Mouse (Mus musculus): ENCODE results near the gene Tcl1b2. TPM values are rescaled to one million over a fixed set of nuclear protein-coding genes. Genes with fewer than 3 reads are reported as not detected.
"Not testable (repeated sequence)": the region's sequence is repeated elsewhere in the genome, so short reads cannot be mapped to it uniquely, and the experiment has no call there.

Tcl1b2 gene
- polyA plus RNA-seq, 1 experiment from 2014 or later: not detected

DNA sequence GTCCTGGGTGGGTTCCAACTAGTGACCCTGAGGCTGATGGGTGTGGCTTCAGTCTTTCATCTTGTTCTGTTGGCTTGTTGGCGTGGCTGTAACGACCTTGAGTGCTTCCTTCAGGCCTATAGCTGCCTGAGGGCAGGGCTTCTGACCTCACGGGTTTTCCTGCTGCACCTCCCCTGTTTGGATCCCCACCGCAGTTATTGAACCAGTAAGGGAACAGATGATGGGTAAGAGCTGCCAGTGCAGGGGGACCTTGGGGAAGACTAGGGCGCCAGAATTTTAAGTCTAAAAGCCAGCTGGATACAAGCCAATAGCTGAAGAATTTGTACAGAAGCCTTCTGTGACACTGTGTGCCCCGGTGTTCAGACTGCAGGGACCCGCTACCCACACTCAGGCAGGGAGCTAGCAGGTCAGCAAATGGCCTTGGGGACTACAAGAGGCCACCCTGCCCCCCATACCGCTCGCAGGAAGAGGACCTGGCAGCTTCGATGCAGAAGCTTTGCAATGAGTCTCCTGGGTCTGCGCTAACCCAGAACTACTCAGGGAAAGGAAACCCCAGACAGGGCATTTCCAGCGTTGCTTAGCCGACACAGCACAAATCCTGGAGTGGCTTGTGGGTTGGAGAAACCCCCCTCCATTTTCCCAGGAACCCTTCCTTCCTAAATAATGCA lies 33.4 kb upstream of the Tcl1b2 start:
- ATAC-seq (replicated peaks; ENCODE audit: insufficient number of reproducible peaks, low FRiP score, low TSS enrichment, low read depth) (no peak), DNase-seq (ENCODE audit: low spot score) (no peak)
- Histone ChIP-seq H3K27ac (replicated peaks; ENCODE audit: low read depth, low read length) (no peak overlapping the region), H3K4me2 (ENCODE audit: low read depth, low read length) (no peak overlapping the region), H3K9me3 (replicated peaks; ENCODE audit: control insufficient read depth, low read length) (no peaks in the 10 kb centered on the region), H3K4me3 (ENCODE audit: low read depth, low read length) (no peak overlapping the region), H3K4me1 (ENCODE audit: control insufficient read depth, insufficient read depth, low read length) (no peaks in the 10 kb centered on the region), H3K36me3 (replicated peaks; ENCODE audit: control insufficient read depth, insufficient read depth, low read depth, low read length) (no peaks in the 10 kb centered on the region), H3K27me3 (ENCODE audit: control insufficient read depth, insufficient read depth, low read length) (no peaks in the 10 kb centered on the region), H3K9ac (replicated peaks; ENCODE audit: low read length) (no peak overlapping the region)
- 41% methylated on average over 13 of the region's 13 CpGs for WGBS

GRCm38 (mm10) chr12:105116648-105117047 lies 29.2 kb upstream of the Tcl1b2 start:
- H3K9ac ChIP-seq (replicated peaks; ENCODE audit: low read length): no peak overlapping the region
- H3K36me3 ChIP-seq (replicated peaks; ENCODE audit: control insufficient read depth, insufficient read depth, low read depth, low read length): no peaks in the 10 kb centered on the region
- no peaks in the 10 kb centered on the region for H3K9me3 ChIP-seq (replicated peaks; ENCODE audit: control insufficient read depth, low read length)
- no peaks in the 10 kb centered on the region for H3K4me1 ChIP-seq (ENCODE audit: control insufficient read depth, insufficient read depth, low read length)
- no peak overlapping the region for H3K4me3 ChIP-seq (ENCODE audit: low read depth, low read length)
- ATAC-seq (replicated peaks; ENCODE audit: insufficient number of reproducible peaks, low FRiP score, low TSS enrichment, low read depth) (no peak), DNase-seq (ENCODE audit: low spot score) (no peak)
- H3K27me3 ChIP-seq (ENCODE audit: control insufficient read depth, insufficient read depth, low read length): no peaks in the 10 kb centered on the region
- 92% methylated on average over 1 of the region's 1 CpGs for WGBS
- no peak overlapping the region for H3K27ac ChIP-seq (replicated peaks; ENCODE audit: low read depth, low read length)
- no peak overlapping the region for H3K4me2 ChIP-seq (ENCODE audit: low read depth, low read length)

DNA sequence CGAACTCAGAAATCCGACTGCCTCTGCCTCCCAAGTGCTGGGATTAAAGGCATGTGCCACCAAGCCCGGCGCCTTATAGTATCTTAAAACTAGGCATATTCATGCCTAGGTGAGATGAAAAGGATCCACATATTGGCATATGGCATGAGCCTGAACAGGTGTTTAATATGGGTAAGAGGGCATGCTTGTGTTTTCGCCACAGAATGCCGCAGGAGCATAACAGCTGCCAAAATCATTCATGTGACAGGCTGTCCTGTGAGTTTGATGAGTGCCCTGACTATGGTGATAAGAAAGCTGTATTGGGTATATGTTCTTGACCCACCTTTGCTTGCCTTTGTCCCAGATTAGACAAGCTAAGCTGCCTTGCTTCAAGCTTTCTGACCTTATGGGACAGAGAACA lies 20.5 kb upstream of the Tcl1b2 start:
- Histone ChIP-seq H3K4me3 (ENCODE audit: low read depth, low read length) (no peak overlapping the region), H3K27me3 (ENCODE audit: control insufficient read depth, insufficient read depth, low read length) (no peaks in the 10 kb centered on the region), H3K36me3 (replicated peaks; ENCODE audit: control insufficient read depth, insufficient read depth, low read depth, low read length) (no peaks in the 10 kb centered on the region), H3K4me1 (ENCODE audit: control insufficient read depth, insufficient read depth, low read length) (no peaks in the 10 kb centered on the region), H3K9me3 (replicated peaks; ENCODE audit: control insufficient read depth, low read length) (no peaks in the 10 kb centered on the region), H3K27ac (replicated peaks; ENCODE audit: low read depth, low read length) (no peak overlapping the region), H3K9ac (replicated peaks; ENCODE audit: low read length) (no peak overlapping the region), H3K4me2 (ENCODE audit: low read depth, low read length) (no peak overlapping the region)
- ATAC-seq (replicated peaks; ENCODE audit: insufficient number of reproducible peaks, low FRiP score, low TSS enrichment, low read depth): no peak
- DNase-seq (ENCODE audit: low spot score): no peak
- WGBS: 84% methylated on average over 6 of the region's 6 CpGs

DNA sequence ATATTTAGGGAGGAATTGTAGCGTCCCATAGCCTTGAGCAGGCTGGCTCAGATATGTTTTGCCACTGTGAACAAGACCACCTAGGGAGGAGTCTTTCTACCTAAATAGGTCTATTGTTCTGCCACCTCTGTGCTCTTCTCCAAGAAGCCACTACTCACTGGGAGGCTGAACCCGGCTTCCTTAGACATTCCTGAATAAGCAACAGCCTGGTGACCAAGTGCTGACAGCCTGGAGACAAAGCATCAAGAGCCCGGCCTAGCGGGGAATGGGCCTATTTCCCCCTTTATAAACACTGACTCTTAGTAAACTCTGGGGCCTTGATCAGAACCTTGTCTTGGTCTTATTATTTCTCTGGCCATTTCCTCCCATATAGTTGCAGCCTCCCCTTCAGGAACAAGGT lies 19.3 kb upstream of the Tcl1b2 start:
- 30% methylated on average over 4 of the region's 4 CpGs for WGBS
- no peaks in the 10 kb centered on the region for H3K27me3 ChIP-seq (ENCODE audit: control insufficient read depth, insufficient read depth, low read length)

GRCm38 (mm10) chr12:105127607-105128006 lies 18.2 kb upstream of the Tcl1b2 start:
- Histone ChIP-seq H3K9ac (replicated peaks; ENCODE audit: low read length) (no peak overlapping the region), H3K4me2 (ENCODE audit: low read depth, low read length) (no peak overlapping the region), H3K9me3 (replicated peaks; ENCODE audit: control insufficient read depth, low read length) (no peaks in the 10 kb centered on the region), H3K27ac (replicated peaks; ENCODE audit: low read depth, low read length) (no peak overlapping the region), H3K4me1 (ENCODE audit: control insufficient read depth, insufficient read depth, low read length) (no peaks in the 10 kb centered on the region), H3K27me3 (ENCODE audit: control insufficient read depth, insufficient read depth, low read length) (no peaks in the 10 kb centered on the region), H3K36me3 (replicated peaks; ENCODE audit: control insufficient read depth, insufficient read depth, low read depth, low read length) (no peaks in the 10 kb centered on the region), H3K4me3 (ENCODE audit: low read depth, low read length) (no peak overlapping the region)
- WGBS: 84% methylated on average over 2 of the region's 2 CpGs
- DNase-seq (ENCODE audit: low spot score): no peak
- no peak for ATAC-seq (replicated peaks; ENCODE audit: insufficient number of reproducible peaks, low FRiP score, low TSS enrichment, low read depth)

More for the DNA sequence above, 19.3 kb upstream of the Tcl1b2 start:
- Histone ChIP-seq H3K9ac (replicated peaks; ENCODE audit: low read length) (no peak overlapping the region), H3K36me3 (replicated peaks; ENCODE audit: control insufficient read depth, insufficient read depth, low read depth, low read length) (no peaks in the 10 kb centered on the region), H3K4me1 (ENCODE audit: control insufficient read depth, insufficient read depth, low read length) (no peaks in the 10 kb centered on the region), H3K27ac (replicated peaks; ENCODE audit: low read depth, low read length) (no peak overlapping the region), H3K9me3 (replicated peaks; ENCODE audit: control insufficient read depth, low read length) (no peaks in the 10 kb centered on the region), H3K4me2 (ENCODE audit: low read depth, low read length) (no peak overlapping the region), H3K4me3 (ENCODE audit: low read depth, low read length) (no peak overlapping the region)
- ATAC-seq (replicated peaks; ENCODE audit: insufficient number of reproducible peaks, low FRiP score, low TSS enrichment, low read depth): no peak
- no peak for DNase-seq (ENCODE audit: low spot score)

GRCm38 (mm10) chr12:105129494-105130205 lies 16.2 kb upstream of the Tcl1b2 start:
- H3K4me2 ChIP-seq (ENCODE audit: low read depth, low read length); H3K9me3 ChIP-seq (replicated peaks; ENCODE audit: control insufficient read depth, low read length); H3K4me3 ChIP-seq (ENCODE audit: low read depth, low read length); H3K27me3 ChIP-seq (ENCODE audit: control insufficient read depth, insufficient read depth, low read length); H3K4me1 ChIP-seq (ENCODE audit: control insufficient read depth, insufficient read depth, low read length); DNase-seq (ENCODE audit: low spot score); H3K9ac ChIP-seq (replicated peaks; ENCODE audit: low read length); ATAC-seq (replicated peaks; ENCODE audit: insufficient number of reproducible peaks, low FRiP score, low TSS enrichment, low read depth); H3K27ac ChIP-seq (replicated peaks; ENCODE audit: low read depth, low read length); H3K36me3 ChIP-seq (replicated peaks; ENCODE audit: control insufficient read depth, insufficient read depth, low read depth, low read length): not testable (repeated sequence)
- 57% methylated on average over 3 of the region's 3 CpGs for WGBS

DNA sequence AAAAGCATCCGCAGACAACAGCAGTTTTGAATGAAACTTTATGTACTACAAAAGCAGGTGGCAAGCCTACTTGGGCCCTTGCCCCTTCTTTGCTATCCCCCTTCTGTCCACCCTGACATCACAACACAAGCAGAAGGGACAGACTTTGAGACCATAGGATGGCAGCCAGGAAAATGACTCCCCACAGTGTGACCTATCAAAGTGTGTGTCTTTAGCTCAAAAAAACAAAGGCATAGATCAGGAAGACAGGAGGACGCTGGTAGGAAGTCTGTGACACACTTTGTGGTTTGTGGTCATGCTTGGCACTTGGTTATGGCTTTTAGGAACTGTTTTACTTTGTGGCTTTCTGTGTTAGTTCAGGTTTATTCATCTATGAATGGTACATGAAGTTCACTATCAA lies 11.6 kb upstream of the Tcl1b2 start:
- ATAC-seq (replicated peaks; ENCODE audit: insufficient number of reproducible peaks, low FRiP score, low TSS enrichment, low read depth); H3K27ac ChIP-seq (replicated peaks; ENCODE audit: low read depth, low read length); H3K27me3 ChIP-seq (ENCODE audit: control insufficient read depth, insufficient read depth, low read length); H3K4me1 ChIP-seq (ENCODE audit: control insufficient read depth, insufficient read depth, low read length); H3K4me2 ChIP-seq (ENCODE audit: low read depth, low read length); H3K9ac ChIP-seq (replicated peaks; ENCODE audit: low read length); H3K36me3 ChIP-seq (replicated peaks; ENCODE audit: control insufficient read depth, insufficient read depth, low read depth, low read length); DNase-seq (ENCODE audit: low spot score); H3K4me3 ChIP-seq (ENCODE audit: low read depth, low read length); H3K9me3 ChIP-seq (replicated peaks; ENCODE audit: control insufficient read depth, low read length): not testable (repeated sequence)
- 72% methylated on average over 2 of the region's 2 CpGs for WGBS

- H3K9ac ChIP-seq (replicated peaks; ENCODE audit: low read length); H3K9me3 ChIP-seq (replicated peaks; ENCODE audit: control insufficient read depth, low read length); H3K27me3 ChIP-seq (ENCODE audit: control insufficient read depth, insufficient read depth, low read length); H3K27ac ChIP-seq (replicated peaks; ENCODE audit: low read depth, low read length); H3K4me2 ChIP-seq (ENCODE audit: low read depth, low read length); H3K4me3 ChIP-seq (ENCODE audit: low read depth, low read length); ATAC-seq (replicated peaks; ENCODE audit: insufficient number of reproducible peaks, low FRiP score, low TSS enrichment, low read depth); H3K4me1 ChIP-seq (ENCODE audit: control insufficient read depth, insufficient read depth, low read length); H3K36me3 ChIP-seq (replicated peaks; ENCODE audit: control insufficient read depth, insufficient read depth, low read depth, low read length); DNase-seq (ENCODE audit: low spot score): not testable (repeated sequence)
- 83% methylated on average over 4 of the region's 4 CpGs for WGBS
Observed at GRCm38 (mm10) chr12:105134826-105135225, 11.0 kb upstream of the Tcl1b2 start.
